Mouse (Mus musculus) heart, postnatal 0 days (tissue): ENCODE measurements around the gene Clec16a. TPM values are rescaled to one million over a fixed set of nuclear protein-coding genes. Genes with fewer than 3 reads are reported as not detected.
A peak's percentile ranks its signal among the peaks of the same experiment; 100 is the strongest.

Experiments used
- ATAC-seq: fragments of 200-750 bp; cut with Nextera tagmentation; 2 replicates; pipeline ENCODE4 v1.8.0; 2017; ENCODE audit warnings: low read depth, moderate number of reproducible peaks, moderate library complexity; ENCODE audit not compliant: insufficient read depth
- DNase-seq: peaks from one replicate; pipeline ENCODE4 v3.0.0-alpha.2; 2016; ENCODE audit warnings: low spot score
- H3K27ac ChIP-seq: fragments of 300-500 bp; sonication (generic); 2 replicates; pipeline ENCODE4 v1.5.1; 2014; ENCODE audit warnings: low read depth, mild to moderate bottlenecking
- H3K27me3 ChIP-seq: fragments of 300-500 bp; sonication (generic); 2 replicates; pipeline ENCODE4 v1.6.1; 2014; ENCODE audit warnings: low read length, mixed read lengths; ENCODE audit not compliant: control insufficient read depth, insufficient read depth
- H3K36me3 ChIP-seq: fragments of 300-500 bp; sonication (generic); replicated peaks from 2 replicates; pipeline ENCODE4 v1.6.1; 2014; ENCODE audit warnings: low read length, mixed read lengths; ENCODE audit not compliant: control insufficient read depth, insufficient read depth
- H3K4me1 ChIP-seq: fragments of 300-500 bp; sonication (generic); 2 replicates; pipeline ENCODE4 v1.6.1; 2014; ENCODE audit warnings: antibody characterized with exemption; ENCODE audit not compliant: control insufficient read depth, insufficient read depth
- H3K4me2 ChIP-seq: fragments of 300-500 bp; sonication (generic); 2 replicates; pipeline ENCODE4 v1.6.1; 2014; ENCODE audit warnings: low read depth, mild to moderate bottlenecking, low read length, moderate library complexity
- H3K4me3 ChIP-seq: fragments of 300-500 bp; sonication (generic); 2 replicates; pipeline ENCODE4 v1.5.1; 2014; ENCODE audit warnings: low read depth, low read length
- H3K9ac ChIP-seq: fragments of 300-500 bp; sonication (generic); replicated peaks from 2 replicates; pipeline ENCODE4 v1.6.1; 2014; ENCODE audit warnings: low read depth, low read length, mixed read lengths
- H3K9me3 ChIP-seq: fragments of 300-500 bp; sonication (generic); replicated peaks from 2 replicates; pipeline ENCODE4 v1.6.1; 2016; ENCODE audit warnings: low read length; ENCODE audit not compliant: control insufficient read depth
- CTCF ChIP-seq: IDR thresholded peaks from 2 replicates; pipeline ENCODE4 v1.5.1; 2016; ENCODE audit warnings: antibody characterized with exemption, control low read depth, low read depth
- EP300 ChIP-seq: IDR thresholded peaks from 2 replicates; pipeline ENCODE4 v1.6.1; 2016; ENCODE audit warnings: antibody characterized with exemption, low read depth
- WGBS: fragments of 180-500 bp; shearing (Covaris S2); extraction: QIAGEN DNeasy Blood & Tissue Kit; methylation state at CpG from one replicate; pipeline ENCODE4 v1.1.7; 2014; 5-methylcytosine and 5-hydroxymethylcytosine counted together
- polyA plus RNA-seq: library from polyadenylated mRNA; unstranded; fragments of >200 nt; fragmentation: Nextera tagmentation; extraction: Ambion mirVana; gene quantifications from 2 replicates; pipeline ENCODE4 v1.2.1, GENCODE M21; 2015
- total RNA-seq: library from RNA; depleted of rRNA; stranded (reverse); fragments of >200 nt; gene quantifications from 2 replicates; pipeline ENCODE4 v1.2.3, GENCODE M21; 2014; ENCODE audit warnings: low replicate concordance

Gene Clec16a
- total and polyA plus RNA-seq, 2 experiments from 2014 or later, result 37.7 to 39.6 TPM

- TF ChIP-seq CTCF, result peak; percentile 93
- TF ChIP-seq EP300, result no peak
- no peak overlapping the region for H3K27ac ChIP-seq
These were observed 222.0 kb downstream of the Clec16a start for GRCm38 (mm10) chr16:10767158-10767557.

GRCm38 (mm10) chr16:10768821-10769220 lies 223.7 kb downstream of the Clec16a start:
- H3K9ac ChIP-seq, result no peak overlapping the region
- TF ChIP-seq EP300, result no peak
- no peak for TF ChIP-seq CTCF
- DNase-seq, result no peak
- ATAC-seq, result no peak
- no peak overlapping the region for H3K4me2 ChIP-seq
- H3K36me3 ChIP-seq, result no peaks in the 10 kb centered on the region
- H3K27me3 ChIP-seq, result 0 out of 2 replicates have a peak, but pooled peaks cover 4% of the 10 kb centered on the region
- H3K4me1 ChIP-seq, result no peaks in the 10 kb centered on the region
- 50% methylated on average over 9 of the region's 9 CpGs for WGBS
- no peaks in the 10 kb centered on the region for H3K9me3 ChIP-seq
- H3K27ac ChIP-seq, result no peak overlapping the region
- H3K4me3 ChIP-seq, result no peak overlapping the region

More at GRCm38 (mm10) chr16:10767158-10767557, 222.0 kb downstream of the Clec16a start:
- H3K4me1 ChIP-seq, result no peaks in the 10 kb centered on the region
- no peaks in the 10 kb centered on the region for H3K9me3 ChIP-seq
- 32% methylated on average over 4 of the region's 4 CpGs for WGBS
- H3K9ac ChIP-seq, result no peak overlapping the region
- no peak for ATAC-seq
- no peak overlapping the region for H3K4me2 ChIP-seq
- DNase-seq, result peak; percentile 79
- no peak overlapping the region for H3K4me3 ChIP-seq
- no peaks in the 10 kb centered on the region for H3K36me3 ChIP-seq
- H3K27me3 ChIP-seq, result 0 out of 2 replicates have a peak, but pooled peaks cover 4% of the 10 kb centered on the region

- Histone ChIP-seq H3K4me2 (no peak overlapping the region), H3K36me3 (no peaks in the 10 kb centered on the region), H3K9ac (no peak overlapping the region), H3K9me3 (no peaks in the 10 kb centered on the region), H3K27me3 (0 out of 2 replicates have a peak, but pooled peaks cover 4% of the 10 kb centered on the region), H3K4me1 (no peaks in the 10 kb centered on the region), H3K27ac (no peak overlapping the region), H3K4me3 (no peak overlapping the region)
- 31% methylated on average over 2 of the region's 2 CpGs for WGBS
- ATAC-seq, result no peak
- DNase-seq, result no peak
- TF ChIP-seq EP300, result no peak
- no peak for TF ChIP-seq CTCF
These were observed 224.5 kb downstream of the Clec16a start for GRCm38 (mm10) chr16:10769661-10770060.

GRCm38 (mm10) chr16:10770531-10771325 lies 225.6 kb downstream of the Clec16a start:
- no peak for TF ChIP-seq EP300
- TF ChIP-seq CTCF, result peak; percentile 11; the same call in 1 of the 2 replicates
- no peaks in the 10 kb centered on the region for H3K9me3 ChIP-seq
- H3K27me3 ChIP-seq, result 0 out of 2 replicates have a peak, but pooled peaks cover 4% of the 10 kb centered on the region
- no peak overlapping the region for H3K27ac ChIP-seq
- H3K4me1 ChIP-seq, result no peaks in the 10 kb centered on the region
- no peak overlapping the region for H3K9ac ChIP-seq
- WGBS, result 33% methylated on average over 4 of the region's 4 CpGs
- no peak overlapping the region for H3K4me3 ChIP-seq
- no peaks in the 10 kb centered on the region for H3K36me3 ChIP-seq
- no peak for DNase-seq
- no peak for ATAC-seq
- H3K4me2 ChIP-seq, result no peak overlapping the region

GRCm38 (mm10) chr16:10771769-10772510 lies 226.8 kb downstream of the Clec16a start:
- no peak overlapping the region for H3K4me3 ChIP-seq
- H3K36me3 ChIP-seq, result no peaks in the 10 kb centered on the region
- TF ChIP-seq CTCF (no peak), EP300 (no peak)
- no peaks in the 10 kb centered on the region for H3K9me3 ChIP-seq
- 72% methylated on average over 19 of the region's 19 CpGs for WGBS
- ATAC-seq (no peak), DNase-seq (no peak)
- H3K9ac ChIP-seq, result no peak overlapping the region
- no peak overlapping the region for H3K27ac ChIP-seq
- H3K4me1 ChIP-seq, result no peaks in the 10 kb centered on the region
- H3K4me2 ChIP-seq, result no peak overlapping the region
- H3K27me3 ChIP-seq, result 0 out of 2 replicates have a peak, but pooled peaks cover 4% of the 10 kb centered on the region
